Mouse (Mus musculus) forebrain, embryonic 13.5 days (tissue): Measurements from ENCODE around the gene Cdkal1. TPM values are rescaled to one million over a fixed set of nuclear protein-coding genes. Genes with fewer than 3 reads are reported as not detected.

Experiments used
- ATAC-seq: fragments of 200-750 bp; cut with Nextera tagmentation; 2 replicates; pipeline ENCODE4 v1.8.0; 2017
- H3K27ac ChIP-seq: fragments of 300-500 bp; sonication (generic); 2 replicates; pipeline ENCODE4 v1.5.1; 2015; ENCODE audit warnings: inconsistent platforms, mild to moderate bottlenecking, moderate library complexity
- H3K27me3 ChIP-seq: fragments of 300-500 bp; sonication (generic); 2 replicates; pipeline ENCODE4 v1.6.1; 2015; ENCODE audit warnings: mild to moderate bottlenecking, inconsistent platforms
- H3K36me3 ChIP-seq: fragments of 300-500 bp; sonication (generic); 2 replicates; pipeline ENCODE4 v1.6.1; 2015; ENCODE audit warnings: mild to moderate bottlenecking, inconsistent platforms; ENCODE audit not compliant: poor library complexity, severe bottlenecking
- H3K4me1 ChIP-seq: fragments of 300-500 bp; sonication (generic); 2 replicates; pipeline ENCODE4 v1.6.1; 2015; ENCODE audit warnings: inconsistent platforms
- H3K4me2 ChIP-seq: fragments of 300-500 bp; sonication (generic); 2 replicates; pipeline ENCODE4 v1.6.1; 2015; ENCODE audit warnings: inconsistent platforms, mild to moderate bottlenecking, moderate library complexity
- H3K4me3 ChIP-seq: fragments of 300-500 bp; sonication (generic); 2 replicates; pipeline ENCODE4 v1.5.1; 2015; ENCODE audit warnings: mild to moderate bottlenecking, inconsistent platforms
- H3K9ac ChIP-seq: fragments of 300-500 bp; sonication (generic); 2 replicates; pipeline ENCODE4 v1.6.1; 2015; ENCODE audit warnings: mild to moderate bottlenecking, inconsistent platforms
- H3K9me3 ChIP-seq: fragments of 300-500 bp; sonication (generic); replicated peaks from 2 replicates; pipeline ENCODE4 v1.6.1; 2016; ENCODE audit warnings: inconsistent platforms
- WGBS: fragments of 180-500 bp; shearing (Covaris S2); methylation state at CpG from one replicate; pipeline ENCODE4 v1.1.7; 2015; 5-methylcytosine and 5-hydroxymethylcytosine counted together
- polyA plus RNA-seq: library from polyadenylated mRNA; unstranded; fragments of >200 nt; fragmentation: Nextera tagmentation; extraction: Ambion mirVana; gene quantifications from 2 replicates; pipeline ENCODE4 v1.2.1, GENCODE M21; 2015

The Cdkal1 gene
- polyA plus RNA-seq, 1 experiment from 2014 or later, result 29.5 TPM

DNA sequence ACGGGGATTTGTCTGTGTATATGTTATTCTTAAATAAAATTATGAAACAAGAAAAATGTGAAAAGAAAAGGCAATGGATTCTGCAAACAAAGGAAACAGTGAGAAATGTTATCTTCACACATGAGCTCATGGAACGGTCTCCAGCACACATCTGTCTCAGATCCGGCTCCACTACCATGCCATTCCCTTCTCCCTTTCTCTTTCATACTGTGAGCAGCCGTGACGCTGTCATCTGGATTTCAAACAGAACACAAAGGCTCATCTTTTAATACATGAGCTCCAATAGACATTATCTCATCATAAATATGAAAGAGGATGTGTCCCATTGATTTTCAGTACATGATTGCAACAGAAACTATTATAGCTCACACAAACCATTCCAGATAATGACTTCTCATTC is 265.3 kb downstream of the Cdkal1 start:
- no peak overlapping the region for H3K27ac ChIP-seq
- H3K9me3 ChIP-seq, result peaks cover 8% of the 10 kb centered on the region
- H3K4me3 ChIP-seq, result no peak overlapping the region
- 0 out of 2 replicates have a peak, but pooled peaks cover 5% of the 10 kb centered on the region for H3K36me3 ChIP-seq
- 80% methylated on average over 5 of the region's 5 CpGs for WGBS
- H3K4me2 ChIP-seq, result no peak overlapping the region
- no peak for ATAC-seq
- H3K4me1 ChIP-seq, result no peaks in the 10 kb centered on the region
- no peaks in the 10 kb centered on the region for H3K27me3 ChIP-seq
- no peak overlapping the region for H3K9ac ChIP-seq

DNA sequence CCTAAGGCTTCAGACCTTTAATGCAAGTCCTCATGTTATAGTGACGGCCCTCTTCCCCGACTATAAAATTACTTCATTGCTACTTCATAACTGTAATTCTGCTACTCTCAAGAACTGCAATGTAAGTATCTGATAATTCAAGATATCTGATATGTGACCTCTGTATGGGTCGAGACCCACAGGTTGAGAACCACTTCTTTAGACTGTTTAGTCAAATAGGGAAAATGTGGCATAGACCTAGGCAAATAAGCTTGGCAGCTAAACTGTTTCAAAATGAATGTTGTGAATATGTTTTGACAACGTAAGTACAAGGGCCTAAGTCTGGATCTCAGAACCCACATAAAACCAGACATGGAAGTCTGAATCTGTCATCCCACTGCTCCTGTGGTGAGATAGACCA is 266.8 kb downstream of the Cdkal1 start:
- Histone ChIP-seq H3K4me2 (no peak overlapping the region), H3K9ac (no peak overlapping the region), H3K27me3 (no peaks in the 10 kb centered on the region), H3K4me1 (no peaks in the 10 kb centered on the region), H3K4me3 (no peak overlapping the region), H3K9me3 (peaks cover 8% of the 10 kb centered on the region), H3K36me3 (0 out of 2 replicates have a peak, but pooled peaks cover 5% of the 10 kb centered on the region), H3K27ac (no peak overlapping the region)
- no peak for ATAC-seq
- 92% methylated on average over 4 of the region's 4 CpGs for WGBS

DNA sequence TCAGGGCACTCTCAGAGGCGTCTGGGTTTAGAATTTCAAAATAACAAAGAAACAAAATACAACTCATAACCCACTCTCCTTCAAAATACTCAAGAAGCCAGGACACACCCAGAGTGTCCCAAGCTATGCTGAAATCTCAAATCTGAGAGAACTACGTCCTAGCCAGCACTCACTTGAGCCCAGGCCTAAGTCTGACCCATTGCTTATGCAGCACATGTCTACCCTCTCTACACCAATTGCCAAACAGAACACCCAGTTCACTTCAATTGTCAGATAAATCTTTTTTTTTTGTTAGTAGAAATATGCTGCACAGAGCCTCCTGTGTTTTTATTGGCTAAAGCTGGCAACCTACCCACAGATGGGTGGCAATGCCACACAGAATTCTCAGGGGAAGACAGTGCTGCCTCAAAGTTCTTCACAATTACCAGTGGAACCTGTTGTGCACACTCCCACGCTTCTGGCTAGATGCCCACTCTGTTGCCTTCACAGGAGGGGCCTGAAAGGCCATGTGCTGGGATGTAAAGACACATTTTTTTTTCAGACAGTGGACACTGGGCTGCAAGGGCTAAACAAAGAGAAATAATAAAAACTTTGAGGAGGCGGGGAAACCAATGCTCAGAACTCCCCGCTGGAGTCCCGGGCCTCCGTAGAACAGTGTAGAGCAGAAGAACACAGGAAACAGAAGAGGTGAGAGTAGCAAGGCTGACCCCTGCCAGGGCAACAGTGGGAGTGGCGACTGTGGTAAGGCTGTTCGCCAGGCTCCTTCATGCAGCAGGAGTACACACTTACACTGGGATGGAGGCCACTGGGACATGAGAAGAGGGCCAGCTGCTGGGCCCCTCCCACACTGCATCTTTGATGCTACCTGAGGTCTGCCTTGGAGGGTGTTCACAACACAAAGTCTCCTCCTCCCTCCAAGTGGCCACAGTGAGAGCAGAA is 273.4 kb downstream of the Cdkal1 start:
- H3K4me2 ChIP-seq, result no peak overlapping the region
- H3K27ac ChIP-seq, result no peak overlapping the region
- H3K4me1 ChIP-seq, result 0 out of 2 replicates have a peak, but pooled peaks cover 6% of the 10 kb centered on the region
- 70% methylated on average over 9 of the region's 9 CpGs for WGBS
- no peaks in the 10 kb centered on the region for H3K9me3 ChIP-seq
- H3K4me3 ChIP-seq, result no peak overlapping the region
- no peak for ATAC-seq
- H3K9ac ChIP-seq, result no peak overlapping the region
- no peaks in the 10 kb centered on the region for H3K27me3 ChIP-seq
- no peaks in the 10 kb centered on the region for H3K36me3 ChIP-seq

DNA sequence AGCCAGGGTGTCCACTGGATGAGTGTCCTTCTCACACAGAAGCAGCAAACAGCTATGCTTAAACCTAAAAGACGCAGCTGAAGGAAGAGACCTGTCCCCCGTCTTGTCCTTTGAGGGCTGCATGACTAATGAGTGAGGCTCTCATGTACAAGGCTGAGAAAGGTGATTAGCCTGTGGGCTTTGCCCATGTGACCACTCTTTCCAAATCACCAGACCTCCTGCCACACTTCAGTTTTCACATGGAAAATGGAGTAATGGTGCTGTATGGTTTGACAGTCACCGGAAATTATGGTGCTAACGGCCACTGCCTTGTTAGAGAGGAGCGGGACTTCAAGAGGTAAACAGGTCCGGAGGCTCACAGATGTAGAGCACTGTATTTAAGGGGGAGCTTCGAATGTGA is 274.7 kb downstream of the Cdkal1 start:
- Histone ChIP-seq H3K9me3 (no peaks in the 10 kb centered on the region), H3K36me3 (no peaks in the 10 kb centered on the region), H3K4me2 (no peak overlapping the region), H3K4me3 (no peak overlapping the region), H3K27me3 (no peaks in the 10 kb centered on the region), H3K27ac (no peak overlapping the region), H3K9ac (no peak overlapping the region), H3K4me1 (0 out of 2 replicates have a peak, but pooled peaks cover 6% of the 10 kb centered on the region)
- no peak for ATAC-seq
- WGBS, result 91% methylated on average over 7 of the region's 7 CpGs

DNA sequence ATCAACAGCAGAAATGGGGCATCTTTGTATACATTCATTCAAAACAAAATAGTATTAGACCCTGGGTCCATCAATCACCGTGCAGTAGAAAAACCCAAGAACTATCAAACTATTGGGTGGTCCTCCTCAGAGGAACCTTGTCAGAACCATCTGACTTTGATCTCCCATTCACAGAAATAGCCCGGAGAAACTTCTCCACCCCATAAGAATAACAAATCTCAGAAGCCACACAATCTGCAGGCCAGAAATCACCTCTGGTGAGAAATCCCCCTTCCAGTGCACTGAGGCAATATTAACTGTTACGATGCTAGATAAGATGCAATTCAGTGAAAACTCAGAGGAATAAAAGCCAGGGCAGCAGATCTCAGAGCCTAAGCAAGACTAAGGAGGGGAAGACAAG is 275.5 kb downstream of the Cdkal1 start:
- H3K9ac ChIP-seq, result no peak overlapping the region
- WGBS, result 88% methylated on average over 3 of the region's 3 CpGs
- H3K4me3 ChIP-seq, result no peak overlapping the region
- H3K9me3 ChIP-seq, result no peaks in the 10 kb centered on the region
- 0 out of 2 replicates have a peak, but pooled peaks cover 6% of the 10 kb centered on the region for H3K4me1 ChIP-seq
- H3K27ac ChIP-seq, result no peak overlapping the region
- ATAC-seq, result no peak
- H3K27me3 ChIP-seq, result no peaks in the 10 kb centered on the region
- H3K36me3 ChIP-seq, result no peaks in the 10 kb centered on the region
- no peak overlapping the region for H3K4me2 ChIP-seq

DNA sequence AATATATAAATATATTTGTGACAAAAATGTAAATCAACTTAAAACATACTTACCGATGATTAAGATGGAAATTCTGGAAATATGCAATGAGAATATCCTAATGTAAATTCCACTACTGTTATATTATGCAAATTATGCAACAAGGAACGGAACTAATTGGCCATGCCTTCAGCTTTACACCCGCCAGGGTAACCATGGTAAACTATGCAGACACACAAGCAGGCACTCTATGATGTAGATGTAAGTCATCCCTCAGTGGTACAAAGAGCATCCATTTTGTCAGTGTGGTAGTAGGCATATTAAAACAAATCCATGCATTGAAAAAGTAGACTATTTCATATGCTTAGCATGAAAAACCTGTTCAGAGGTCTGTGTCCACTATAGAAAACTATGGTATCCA is 276.9 kb downstream of the Cdkal1 start:
- H3K36me3 ChIP-seq, result no peaks in the 10 kb centered on the region
- H3K27me3 ChIP-seq, result no peaks in the 10 kb centered on the region
- no peaks in the 10 kb centered on the region for H3K9me3 ChIP-seq
- no peak overlapping the region for H3K27ac ChIP-seq
- H3K4me3 ChIP-seq, result no peak overlapping the region
- WGBS, result 68% methylated on average over 3 of the region's 3 CpGs
- H3K4me2 ChIP-seq, result no peak overlapping the region
- H3K4me1 ChIP-seq, result 0 out of 2 replicates have a peak, but pooled peaks cover 6% of the 10 kb centered on the region
- no peak for ATAC-seq
- H3K9ac ChIP-seq, result no peak overlapping the region

DNA sequence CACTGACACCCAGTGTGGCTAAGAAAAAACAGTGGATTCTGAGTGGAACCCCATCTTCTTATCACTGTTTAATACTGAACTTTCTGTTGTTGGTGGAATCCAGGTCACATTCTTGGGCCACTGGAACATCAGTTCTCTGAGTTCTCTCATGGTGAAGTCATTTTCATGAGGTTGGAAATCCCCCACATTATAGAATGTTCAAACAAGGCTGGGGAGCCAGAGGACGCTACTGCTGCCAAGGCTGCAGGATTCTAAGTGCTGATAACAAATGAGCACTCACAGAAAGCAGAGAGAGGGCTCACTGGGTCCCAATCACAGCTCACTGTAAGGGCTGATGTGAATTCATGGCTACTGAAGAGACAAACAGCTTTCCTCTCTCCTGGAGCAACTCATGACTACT is 280.7 kb downstream of the Cdkal1 start:
- no peak overlapping the region for H3K4me3 ChIP-seq
- H3K27me3 ChIP-seq, result no peaks in the 10 kb centered on the region
- ATAC-seq, result no peak
- H3K4me1 ChIP-seq, result no peaks in the 10 kb centered on the region
- no peaks in the 10 kb centered on the region for H3K36me3 ChIP-seq
- no peaks in the 10 kb centered on the region for H3K9me3 ChIP-seq
- H3K4me2 ChIP-seq, result no peak overlapping the region
- no peak overlapping the region for H3K27ac ChIP-seq
- WGBS, result 58% methylated on average over 1 of the region's 1 CpGs
- no peak overlapping the region for H3K9ac ChIP-seq

DNA sequence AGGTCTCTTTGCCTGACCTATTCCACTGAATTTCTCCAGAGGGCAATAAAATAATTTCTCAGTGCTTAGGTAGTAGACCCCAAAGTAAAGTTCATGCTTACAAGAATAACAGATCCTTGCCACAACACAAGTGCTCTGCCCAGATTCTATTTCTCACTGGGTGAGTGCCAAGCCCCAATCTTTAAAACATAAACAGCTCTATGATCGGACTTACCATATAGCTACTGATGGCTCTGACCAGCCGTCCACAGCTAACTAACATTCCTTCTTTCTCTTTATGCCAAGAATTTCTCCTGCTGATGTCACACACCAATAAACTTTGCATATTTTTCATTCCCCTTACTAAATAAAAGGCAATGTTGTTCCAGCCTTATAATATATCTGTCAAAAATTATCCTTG is 283.0 kb downstream of the Cdkal1 start:
- H3K27me3 ChIP-seq, result no peaks in the 10 kb centered on the region
- 94% methylated on average over 2 of the region's 2 CpGs for whole genome bisulfite sequencing
- no peak overlapping the region for H3K27ac ChIP-seq
- no peak overlapping the region for H3K4me3 ChIP-seq
- no peaks in the 10 kb centered on the region for H3K36me3 ChIP-seq
- no peaks in the 10 kb centered on the region for H3K9me3 ChIP-seq
- H3K4me1 ChIP-seq, result no peaks in the 10 kb centered on the region
- no peak overlapping the region for H3K4me2 ChIP-seq
- H3K9ac ChIP-seq, result no peak overlapping the region
- no peak for ATAC-seq

DNA sequence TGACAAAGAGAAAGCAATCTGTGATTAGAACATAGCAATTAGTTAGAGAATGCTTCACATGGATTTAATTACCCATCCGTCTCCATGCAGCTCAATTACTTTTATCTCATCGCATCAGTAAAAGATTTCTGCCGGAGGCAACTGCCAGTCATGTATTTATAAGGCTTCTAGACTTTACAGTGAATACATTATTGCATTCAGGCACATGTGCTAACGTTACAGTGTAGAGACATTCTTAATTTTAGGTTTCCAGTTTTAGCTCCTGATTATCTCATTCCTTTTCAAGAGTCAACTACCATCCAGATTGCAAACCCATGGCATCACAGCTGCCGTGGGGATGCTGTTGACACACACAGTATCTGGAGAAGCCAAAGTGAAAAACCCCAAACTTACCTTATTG is 289.8 kb downstream of the Cdkal1 start:
- Histone ChIP-seq H3K4me3 (no peak overlapping the region), H3K27ac (peak overlapping the region; percentile 85), H3K4me2 (no peak overlapping the region), H3K36me3 (no peaks in the 10 kb centered on the region), H3K9ac (no peak overlapping the region), H3K27me3 (no peaks in the 10 kb centered on the region), H3K4me1 (peaks cover 12% of the 10 kb centered on the region), H3K9me3 (no peaks in the 10 kb centered on the region)
- peak; percentile 95 for ATAC-seq
- WGBS, result 18% methylated on average over 5 of the region's 5 CpGs

DNA sequence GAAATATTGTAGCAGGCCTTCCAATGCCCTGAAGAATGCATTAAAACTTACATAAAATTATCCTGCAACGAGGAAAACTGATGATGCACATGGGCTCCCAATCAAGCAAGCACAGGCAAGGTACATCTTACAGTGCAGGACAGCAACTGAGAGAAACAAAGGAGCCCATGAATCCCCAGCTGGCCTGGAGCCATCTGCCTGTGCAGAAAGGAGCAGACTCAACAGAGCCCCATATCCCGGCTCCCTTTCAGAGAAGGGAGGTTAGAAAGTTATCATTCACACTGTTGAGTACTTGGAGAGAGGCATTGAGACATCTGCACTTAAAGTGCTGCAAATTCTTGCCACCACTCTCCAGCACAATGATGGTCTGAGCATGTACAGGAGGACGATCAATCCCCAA is 296.3 kb downstream of the Cdkal1 start:
- no peaks in the 10 kb centered on the region for H3K9me3 ChIP-seq
- no peaks in the 10 kb centered on the region for H3K27me3 ChIP-seq
- WGBS, result 63% methylated on average over 3 of the region's 3 CpGs
- peaks cover 10% of the 10 kb centered on the region; the same call in 1 of the 2 replicates for H3K4me1 ChIP-seq
- H3K36me3 ChIP-seq, result no peaks in the 10 kb centered on the region
- no peak overlapping the region for H3K4me2 ChIP-seq
- H3K9ac ChIP-seq, result no peak overlapping the region
- no peak overlapping the region for H3K4me3 ChIP-seq
- no peak overlapping the region for H3K27ac ChIP-seq
- no peak for ATAC-seq

DNA sequence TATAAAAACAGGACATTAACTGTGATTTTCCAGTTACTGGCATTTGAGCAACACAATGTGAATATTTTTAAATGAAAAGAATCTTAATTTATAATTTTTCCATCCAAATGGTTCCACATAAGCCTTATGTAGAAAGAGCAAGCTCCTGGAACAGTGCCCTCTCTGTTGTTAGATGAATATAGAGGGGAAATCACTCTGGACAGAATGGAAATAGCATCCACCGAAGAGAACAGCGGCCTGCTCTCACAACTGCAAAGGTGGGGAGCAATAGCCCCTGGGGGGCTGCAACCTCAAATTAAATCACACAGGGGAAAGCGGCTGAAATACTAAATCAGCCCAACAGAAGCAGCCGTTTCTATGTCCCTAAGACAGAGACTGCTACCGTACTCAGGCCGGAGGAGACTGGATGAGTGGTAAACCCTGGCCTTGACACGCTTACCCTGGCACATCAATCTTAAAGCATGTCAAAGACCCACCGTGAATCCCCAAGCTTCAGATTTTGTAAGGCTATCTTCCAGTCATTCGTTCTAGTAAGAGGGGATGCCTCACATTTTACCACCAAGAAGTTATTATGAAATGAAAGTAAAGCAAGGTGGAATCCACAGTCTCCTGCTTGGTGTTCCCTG is 300.2 kb downstream of the Cdkal1 start:
- no peaks in the 10 kb centered on the region for H3K36me3 ChIP-seq
- no peak overlapping the region for H3K9ac ChIP-seq
- H3K27me3 ChIP-seq, result no peaks in the 10 kb centered on the region
- WGBS, result 86% methylated on average over 9 of the region's 9 CpGs
- H3K27ac ChIP-seq, result no peak overlapping the region
- peaks cover 10% of the 10 kb centered on the region; the same call in 1 of the 2 replicates for H3K4me1 ChIP-seq
- no peaks in the 10 kb centered on the region for H3K9me3 ChIP-seq
- no peak for ATAC-seq
- no peak overlapping the region for H3K4me2 ChIP-seq
- H3K4me3 ChIP-seq, result no peak overlapping the region

DNA sequence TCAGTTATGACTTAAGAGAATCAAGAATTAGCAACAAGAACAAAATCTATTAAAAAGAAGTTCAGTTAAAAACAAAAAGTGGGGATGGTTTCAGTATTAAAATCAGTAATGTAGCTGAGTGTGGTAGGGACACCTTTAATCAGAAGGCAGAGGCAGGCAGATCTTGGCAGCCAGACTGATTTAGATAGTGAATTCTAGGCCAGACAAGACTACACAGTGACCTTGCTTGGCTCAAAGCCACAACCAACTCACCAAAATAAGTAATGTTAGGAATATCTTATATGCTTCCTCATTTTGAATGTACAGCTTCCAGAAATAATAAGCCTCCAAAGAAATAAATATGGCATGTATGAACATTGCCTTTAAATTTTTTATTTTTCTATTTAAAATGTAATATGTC is 301.7 kb downstream of the Cdkal1 start:
- H3K4me3 ChIP-seq, result no peak overlapping the region
- H3K9me3 ChIP-seq, result no peaks in the 10 kb centered on the region
- H3K9ac ChIP-seq, result no peak overlapping the region
- H3K4me2 ChIP-seq, result no peak overlapping the region
- no peak overlapping the region for H3K27ac ChIP-seq
- no peak for ATAC-seq
- H3K4me1 ChIP-seq, result peaks cover 8% of the 10 kb centered on the region; the same call in 1 of the 2 replicates
- no peaks in the 10 kb centered on the region for H3K36me3 ChIP-seq
- H3K27me3 ChIP-seq, result no peaks in the 10 kb centered on the region
